8 mouse cellular contexts compared by ENCODE assay signal in genomic region chr1:180943032-180943644, GRCm38 (mm10). TPM values are rescaled to one million over a fixed set of nuclear protein-coding genes. Genes with fewer than 3 reads are reported as not detected.
DNase-seq lines count a peak whose midpoint lies in the region; ATAC-seq and TF ChIP-seq lines count a peak whose summit lies in the region.

No protein-coding gene starts in this region.

- peaks cover 24% of the 10 kb centered on the region for H3K27me3 ChIP-seq in embryonic facial prominence, embryonic 13.5 days
- peaks cover 58% of the 10 kb centered on the region for H3K27me3 ChIP-seq in hindbrain, embryonic 12.5 days
- peaks cover 59% of the 10 kb centered on the region for H3K27me3 ChIP-seq in midbrain, embryonic 13.5 days

- 0 out of 2 replicates have a peak, but pooled peaks cover 3% of the 10 kb centered on the region for H3K36me3 ChIP-seq in embryonic facial prominence, embryonic 13.5 days
- H3K36me3 ChIP-seq in hindbrain, embryonic 12.5 days: no peaks in the 10 kb centered on the region
- no peaks in the 10 kb centered on the region for H3K36me3 ChIP-seq in midbrain, embryonic 13.5 days

- TF ChIP-seq POLR2A in lung, adult 2 months (IDR thresholded peaks at IDR 0.05; ENCODE audit: borderline replicate concordance, extremely low read depth, low read depth, low read length): no peak

- peak overlapping the region; percentile 89 for H3K4me2 ChIP-seq in embryonic facial prominence, embryonic 13.5 days
- peak overlapping the region; percentile 95 for H3K4me2 ChIP-seq in hindbrain, embryonic 12.5 days (replicated peaks)
- H3K4me2 ChIP-seq in midbrain, embryonic 13.5 days (replicated peaks): peak overlapping the region; percentile 96

- TF ChIP-seq CTCF in lung, adult 2 months (IDR thresholded peaks at IDR 0.05; ENCODE audit: insufficient read depth, low read length): no peak

- peak overlapping the region; percentile 88 for H3K9ac ChIP-seq in embryonic facial prominence, embryonic 13.5 days
- H3K9ac ChIP-seq in hindbrain, embryonic 12.5 days: peak overlapping the region; percentile 68; the same call in 1 of the 2 replicates
- peak overlapping the region; percentile 53; the same call in 1 of the 2 replicates for H3K9ac ChIP-seq in midbrain, embryonic 13.5 days (replicated peaks)

- peaks cover 29% of the 10 kb centered on the region for H3K4me1 ChIP-seq in lung, adult 2 months (ENCODE audit: control insufficient read depth, insufficient read depth, low read length)
- peaks cover 48% of the 10 kb centered on the region for H3K4me1 ChIP-seq in embryonic facial prominence, embryonic 13.5 days
- H3K4me1 ChIP-seq in hindbrain, embryonic 12.5 days: peaks cover 25% of the 10 kb centered on the region
- peaks cover 25% of the 10 kb centered on the region for H3K4me1 ChIP-seq in midbrain, embryonic 13.5 days (replicated peaks)

- H3K27ac ChIP-seq in embryonic facial prominence, embryonic 13.5 days: peak overlapping the region; percentile 56
- no peak overlapping the region for H3K27ac ChIP-seq in hindbrain, embryonic 12.5 days
- H3K27ac ChIP-seq in midbrain, embryonic 13.5 days: no peak overlapping the region

- no peak for ATAC-seq in embryonic facial prominence, embryonic 13.5 days (ENCODE audit: insufficient number of reproducible peaks, insufficient read depth, low FRiP score, low TSS enrichment, low read depth)
- ATAC-seq in hindbrain, embryonic 12.5 days (ENCODE audit: low FRiP score): no peak
- ATAC-seq in midbrain, embryonic 13.5 days: no peak

- no peak for DNase-seq in lung, adult 2 months
- DNase-seq in lung, postnatal 25 days (ENCODE audit: low spot score): no peak
- DNase-seq in layer of hippocampus, adult 8-10 months (ENCODE audit: low spot score in 2 of 2): no peak
- no peak for DNase-seq in layer of hippocampus, adult 18-20 months (ENCODE audit: low spot score in 2 of 2)
- DNase-seq in layer of hippocampus, adult 9-11 months: no peak

- H3K9me3 ChIP-seq in embryonic facial prominence, embryonic 13.5 days: no peaks in the 10 kb centered on the region
- H3K9me3 ChIP-seq in hindbrain, embryonic 12.5 days (replicated peaks): no peaks in the 10 kb centered on the region
- no peaks in the 10 kb centered on the region for H3K9me3 ChIP-seq in midbrain, embryonic 13.5 days

- peak overlapping the region; percentile 83 for H3K4me3 ChIP-seq in lung, adult 2 months (replicated peaks; ENCODE audit: extremely low read depth, low read depth, low read length)
- H3K4me3 ChIP-seq in embryonic facial prominence, embryonic 13.5 days: peak overlapping the region; percentile 83
- peak overlapping the region; percentile 70 for H3K4me3 ChIP-seq in hindbrain, embryonic 12.5 days
- peak overlapping the region; percentile 66 for H3K4me3 ChIP-seq in midbrain, embryonic 13.5 days (replicated peaks)

- 27% methylated on average over 11 of the region's 11 CpGs for WGBS in lung, adult 2 months
- WGBS in embryonic facial prominence, embryonic 13.5 days: 39% methylated on average over 11 of the region's 11 CpGs
- 47% methylated on average over 11 of the region's 11 CpGs for WGBS in hindbrain, embryonic 12.5 days
- 50% methylated on average over 11 of the region's 11 CpGs for WGBS in midbrain, embryonic 13.5 days

RNA-seq across cellular contexts. Expression of gene Tmem63a, which starts 1.0 kb away (rescaled TPM):
- polyA plus RNA-seq in lung, adult 2 months (2012; rRNA removed): 70.4 and 81.7 TPM in 2 replicates
- 13.6 and 13.7 TPM in 2 replicates for polyA plus RNA-seq in embryonic facial prominence, embryonic 13.5 days (2015; fragmentation: Nextera tagmentation; extraction: Ambion mirVana)
- 6.9 and 7.2 TPM in 2 replicates for polyA plus RNA-seq in hindbrain, embryonic 12.5 days (2016; fragmentation: Nextera tagmentation; extraction: Ambion mirVana)
- polyA plus RNA-seq in midbrain, embryonic 13.5 days (2015; fragmentation: Nextera tagmentation; extraction: Ambion mirVana): 0.93 and 1.8 TPM in 2 replicates
- 10 to 100 TPM; 25.6 to 39.3 (median 29.1) TPM for total RNA-seq in layer of hippocampus, adult 8-10 months (2022)
- 10 to 100 TPM; 27.0 to 28.3 TPM for total RNA-seq in layer of hippocampus, adult 18-20 months (2021)

RNA-seq across cellular contexts. Expression of gene Lefty1, which starts 8.3 kb away (rescaled TPM):
- 11.4 and 11.5 TPM in 2 replicates for polyA plus RNA-seq in lung, adult 2 months (2012; rRNA removed)
- polyA plus RNA-seq in embryonic facial prominence, embryonic 13.5 days (2015; fragmentation: Nextera tagmentation; extraction: Ambion mirVana): 1.6 and 2.1 TPM in 2 replicates
- 0.46 and 1.7 TPM in 2 replicates for polyA plus RNA-seq in hindbrain, embryonic 12.5 days (2016; fragmentation: Nextera tagmentation; extraction: Ambion mirVana)
- 0.31 TPM in 1 of 2 replicates, not detected in the other for polyA plus RNA-seq in midbrain, embryonic 13.5 days (2015; fragmentation: Nextera tagmentation; extraction: Ambion mirVana)
- total RNA-seq in layer of hippocampus, adult 8-10 months (2022): 1 to 10 TPM; 6.6 to 8.4 (median 7.8) TPM
- total RNA-seq in layer of hippocampus, adult 18-20 months (2021): 10 to 100 TPM in 1 of 2 experiments, 1 to 10 TPM in 1; 8.5 to 15.2 TPM

RNA-seq across cellular contexts. Expression of gene Pycr2, which starts 39.0 kb away (rescaled TPM):
- 36.7 and 43.8 TPM in 2 replicates for polyA plus RNA-seq in lung, adult 2 months (2012; rRNA removed)
- polyA plus RNA-seq in embryonic facial prominence, embryonic 13.5 days (2015; fragmentation: Nextera tagmentation; extraction: Ambion mirVana): 98.7 and 109 TPM in 2 replicates
- 80.3 and 91.6 TPM in 2 replicates for polyA plus RNA-seq in hindbrain, embryonic 12.5 days (2016; fragmentation: Nextera tagmentation; extraction: Ambion mirVana)
- polyA plus RNA-seq in midbrain, embryonic 13.5 days (2015; fragmentation: Nextera tagmentation; extraction: Ambion mirVana): 76.6 and 83.1 TPM in 2 replicates
- total RNA-seq in layer of hippocampus, adult 8-10 months (2022): 10 to 100 TPM; 36.2 to 39.7 (median 39.3) TPM
- 10 to 100 TPM; 44.0 to 44.1 TPM for total RNA-seq in layer of hippocampus, adult 18-20 months (2021)

RNA-seq across cellular contexts. Expression of gene Lefty2, which starts 50.2 kb away (rescaled TPM):
- polyA plus RNA-seq in lung, adult 2 months (2012; rRNA removed): 0.07 TPM in 1 of 2 replicates, not detected in the other
- polyA plus RNA-seq in embryonic facial prominence, embryonic 13.5 days (2015; fragmentation: Nextera tagmentation; extraction: Ambion mirVana): 0.11 and 0.48 TPM in 2 replicates
- 0.08 TPM in 1 of 2 replicates, not detected in the other for polyA plus RNA-seq in hindbrain, embryonic 12.5 days (2016; fragmentation: Nextera tagmentation; extraction: Ambion mirVana)
- polyA plus RNA-seq in midbrain, embryonic 13.5 days (2015; fragmentation: Nextera tagmentation; extraction: Ambion mirVana): 0.27 and 0.31 TPM in 2 replicates
- total RNA-seq in layer of hippocampus, adult 8-10 months (2022): 1 to 10 TPM in 2 of 4 experiments, under 1 TPM in 2; 0.68 to 3.4 (median 1.7) TPM
- total RNA-seq in layer of hippocampus, adult 18-20 months (2021): 1 to 10 TPM; 1.3 to 2.3 TPM
